Mouse (Mus musculus) heart, embryonic 14.5 days (tissue): ENCODE data around the gene Rasl11b. TPM values are rescaled to one million over a fixed set of nuclear protein-coding genes. Genes with fewer than 3 reads are reported as not detected.

Experiments
- ATAC-seq: fragments of 200-750 bp; cut with Nextera tagmentation; 2 replicates; pipeline ENCODE4 v1.8.0; 2017; ENCODE audit warnings: low read depth, moderate TSS enrichment; ENCODE audit not compliant: insufficient number of reproducible peaks, insufficient read depth, low FRiP score
- H3K27ac ChIP-seq, 2 experiments: fragments of 200-500 bp in 1 of 2; fragments of 300-500 bp in 1 of 2; sonication (generic) in 1 of 2; replicated peaks in 1 of 2; 2 replicates each; pipeline ENCODE4 v1.5.1; 2012 to 2014; ENCODE audit warnings: low read depth in 2 of 2, low read length in 2 of 2, control low read depth in 1 of 2, mild to moderate bottlenecking in 1 of 2, mixed read lengths in 1 of 2; ENCODE audit not compliant: control insufficient read depth in 1 of 2, insufficient read depth in 1 of 2
- H3K27me3 ChIP-seq: fragments of 300-500 bp; sonication (generic); 2 replicates; pipeline ENCODE4 v1.6.1; 2014; ENCODE audit warnings: mild to moderate bottlenecking, low read length, control low read depth; ENCODE audit not compliant: control insufficient read depth, insufficient read depth
- H3K36me3 ChIP-seq: fragments of 300-500 bp; sonication (generic); 2 replicates; pipeline ENCODE4 v1.6.1; 2014; ENCODE audit warnings: mild to moderate bottlenecking, control low read depth, low read length, mixed read lengths; ENCODE audit not compliant: control insufficient read depth, insufficient read depth
- H3K4me1 ChIP-seq, 2 experiments: fragments of 200-500 bp in 1 of 2; fragments of 300-500 bp in 1 of 2; sonication (generic) in 1 of 2; 2 replicates each; pipeline ENCODE4 v1.6.1; 2012 to 2014; ENCODE audit warnings: low read length in 2 of 2, control low read depth in 1 of 2, mixed read lengths in 1 of 2; ENCODE audit not compliant: control insufficient read depth in 2 of 2, insufficient read depth in 2 of 2
- H3K4me2 ChIP-seq: fragments of 300-500 bp; sonication (generic); 2 replicates; pipeline ENCODE4 v1.6.1; 2014; ENCODE audit warnings: mild to moderate bottlenecking, low read length
- H3K4me3 ChIP-seq, 2 experiments: fragments of 200-500 bp in 1 of 2; fragments of 300-500 bp in 1 of 2; sonication (generic) in 1 of 2; 2 replicates each; pipeline ENCODE4 v1.5.1; 2012 to 2014; ENCODE audit warnings: low read length in 2 of 2, mild to moderate bottlenecking in 2 of 2, control low read depth in 1 of 2, low read depth in 1 of 2, moderate library complexity in 1 of 2; ENCODE audit not compliant: control insufficient read depth in 1 of 2, insufficient read depth in 1 of 2
- H3K9ac ChIP-seq: fragments of 300-500 bp; sonication (generic); 2 replicates; pipeline ENCODE4 v1.6.1; 2014; ENCODE audit warnings: mild to moderate bottlenecking, low read length
- H3K9me3 ChIP-seq: fragments of 300-500 bp; sonication (generic); 2 replicates; pipeline ENCODE4 v1.6.1; 2016; ENCODE audit warnings: low read length, control low read depth; ENCODE audit not compliant: control insufficient read depth
- WGBS: fragments of 180-500 bp; shearing (Covaris S2); extraction: QIAGEN DNeasy Blood & Tissue Kit; methylation state at CpG from one replicate; pipeline ENCODE4 v1.1.7; 2014; 5-methylcytosine and 5-hydroxymethylcytosine counted together
- polyA plus RNA-seq: library from polyadenylated mRNA; unstranded; fragments of >200 nt; fragmentation: Nextera tagmentation; extraction: Ambion mirVana; gene quantifications from 2 replicates; pipeline ENCODE4 v1.2.1, GENCODE M21; 2014

Gene Rasl11b
- polyA plus RNA-seq, 1 experiment from 2014 or later, result 92.3 TPM

- H3K9me3 ChIP-seq, result no peaks in the 10 kb centered on the region
- peak overlapping the region; percentile 60 to 97 for H3K4me3 ChIP-seq
- 1% methylated on average over 27 of the region's 27 CpGs for WGBS
- peaks cover 38 to 56% of the 10 kb centered on the region in 2 experiments for H3K4me1 ChIP-seq
- H3K9ac ChIP-seq, result peak overlapping the region; percentile 100
- peaks cover 43% of the 10 kb centered on the region for H3K36me3 ChIP-seq
- peak overlapping the region; percentile 92 to 95 for H3K27ac ChIP-seq
- H3K4me2 ChIP-seq, result peak overlapping the region; percentile 97
- ATAC-seq, result peak; percentile 15; the same call in 1 of the 2 replicates
- no peaks in the 10 kb centered on the region for H3K27me3 ChIP-seq
Observed at GRCm38 (mm10) chr5:74195614-74196306, 674 bp downstream of the Rasl11b start.

- H3K27me3 ChIP-seq, result no peaks in the 10 kb centered on the region
- peaks cover 35 to 61% of the 10 kb centered on the region in 2 experiments for H3K4me1 ChIP-seq
- ATAC-seq, result no peak
- H3K9ac ChIP-seq, result peak overlapping the region; percentile 100
- peak overlapping the region; percentile 97 for H3K4me2 ChIP-seq
- H3K36me3 ChIP-seq, result peaks cover 43% of the 10 kb centered on the region
- H3K4me3 ChIP-seq, result peak overlapping the region; percentile 60 to 97
- 2% methylated on average over 4 of the region's 4 CpGs for WGBS
- no peaks in the 10 kb centered on the region for H3K9me3 ChIP-seq
- H3K27ac ChIP-seq, result peak overlapping the region; percentile 69 to 95; a peak in 3 of 4 replicates
Observed at GRCm38 (mm10) chr5:74196307-74196618, 1.2 kb downstream of the Rasl11b start.

GRCm38 (mm10) chr5:74197541-74198330, 2.6 kb downstream of the Rasl11b start:
- Histone ChIP-seq H3K9ac (peak overlapping the region; percentile 100), H3K4me3 (peak overlapping the region; percentile 55 to 97), H3K4me1 (peaks cover 37 to 64% of the 10 kb centered on the region in 2 experiments), H3K4me2 (peak overlapping the region; percentile 97), H3K9me3 (no peaks in the 10 kb centered on the region), H3K36me3 (peaks cover 43% of the 10 kb centered on the region), H3K27ac (peak overlapping the region; percentile 53 to 95), H3K27me3 (no peaks in the 10 kb centered on the region)
- WGBS, result 54% methylated on average over 22 of the region's 22 CpGs
- ATAC-seq, result no peak

- Histone ChIP-seq H3K9ac (peak overlapping the region; percentile 100), H3K9me3 (peaks cover 3% of the 10 kb centered on the region), H3K4me2 (peak overlapping the region; percentile 97), H3K27ac (peak overlapping the region; percentile 53 to 95), H3K4me3 (peak overlapping the region; percentile 55 to 97), H3K27me3 (no peaks in the 10 kb centered on the region), H3K36me3 (peaks cover 43% of the 10 kb centered on the region), H3K4me1 (peaks cover 37 to 62% of the 10 kb centered on the region in 2 experiments)
- no peak for ATAC-seq
- WGBS, result 43% methylated on average over 11 of the region's 11 CpGs
Observed at GRCm38 (mm10) chr5:74198446-74198845, 3.4 kb downstream of the Rasl11b start.

DNA sequence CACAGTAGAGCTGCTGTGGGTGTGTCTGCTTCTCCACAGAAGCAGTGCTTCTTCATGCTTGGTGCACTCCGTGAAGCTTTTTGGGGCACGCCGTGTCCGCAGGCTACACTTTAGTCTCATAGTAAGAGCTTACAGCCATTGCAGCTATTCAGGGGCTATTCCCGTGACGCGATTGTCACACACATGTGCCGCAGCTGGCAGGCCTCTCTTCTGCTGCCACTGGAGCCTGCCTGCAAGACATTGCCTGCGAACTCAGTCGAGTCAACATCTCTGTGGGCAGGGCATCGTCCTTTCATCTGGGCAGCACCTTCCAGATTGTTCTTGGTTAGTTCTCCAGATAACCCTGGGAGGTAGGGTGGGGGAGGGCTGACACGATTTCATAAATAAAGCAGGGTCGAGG, 4.7 kb downstream of the Rasl11b start:
- 63% methylated on average over 13 of the region's 13 CpGs for WGBS
- Histone ChIP-seq H3K4me2 (peak overlapping the region; percentile 97), H3K4me1 (peaks cover 32 to 59% of the 10 kb centered on the region in 2 experiments)

DNA sequence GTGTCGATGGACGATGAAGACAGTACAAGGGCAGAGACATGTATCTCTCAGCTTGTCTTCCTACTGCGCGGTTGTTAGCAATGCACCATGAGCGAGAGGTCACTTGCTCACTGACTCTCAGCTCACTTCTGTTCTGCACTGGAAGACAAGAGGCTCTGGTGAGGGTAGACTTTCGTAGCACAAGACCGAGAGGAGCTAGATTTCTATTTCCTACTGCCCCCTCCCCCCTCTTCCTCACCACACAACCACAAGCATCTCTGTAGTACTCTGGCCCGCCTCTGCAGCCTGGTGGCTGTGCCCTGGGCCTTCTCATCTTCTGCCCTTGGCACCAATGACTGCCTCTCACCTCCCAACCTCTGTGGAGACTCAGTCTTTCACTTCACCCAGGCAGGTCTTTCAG, 5.4 kb downstream of the Rasl11b start:
- H3K9ac ChIP-seq, result peak overlapping the region; percentile 48; the same call in 1 of the 2 replicates
- no peak for ATAC-seq
- WGBS, result 46% methylated on average over 8 of the region's 8 CpGs

More for the DNA sequence above, 4.7 kb downstream of the Rasl11b start:
- Histone ChIP-seq H3K9ac (peak overlapping the region; percentile 48), H3K9me3 (peaks cover 3% of the 10 kb centered on the region), H3K27me3 (no peaks in the 10 kb centered on the region), H3K27ac (peak overlapping the region; percentile 20 to 63), H3K36me3 (peaks cover 43% of the 10 kb centered on the region), H3K4me3 (no peak overlapping the region)
- no peak for ATAC-seq

DNA sequence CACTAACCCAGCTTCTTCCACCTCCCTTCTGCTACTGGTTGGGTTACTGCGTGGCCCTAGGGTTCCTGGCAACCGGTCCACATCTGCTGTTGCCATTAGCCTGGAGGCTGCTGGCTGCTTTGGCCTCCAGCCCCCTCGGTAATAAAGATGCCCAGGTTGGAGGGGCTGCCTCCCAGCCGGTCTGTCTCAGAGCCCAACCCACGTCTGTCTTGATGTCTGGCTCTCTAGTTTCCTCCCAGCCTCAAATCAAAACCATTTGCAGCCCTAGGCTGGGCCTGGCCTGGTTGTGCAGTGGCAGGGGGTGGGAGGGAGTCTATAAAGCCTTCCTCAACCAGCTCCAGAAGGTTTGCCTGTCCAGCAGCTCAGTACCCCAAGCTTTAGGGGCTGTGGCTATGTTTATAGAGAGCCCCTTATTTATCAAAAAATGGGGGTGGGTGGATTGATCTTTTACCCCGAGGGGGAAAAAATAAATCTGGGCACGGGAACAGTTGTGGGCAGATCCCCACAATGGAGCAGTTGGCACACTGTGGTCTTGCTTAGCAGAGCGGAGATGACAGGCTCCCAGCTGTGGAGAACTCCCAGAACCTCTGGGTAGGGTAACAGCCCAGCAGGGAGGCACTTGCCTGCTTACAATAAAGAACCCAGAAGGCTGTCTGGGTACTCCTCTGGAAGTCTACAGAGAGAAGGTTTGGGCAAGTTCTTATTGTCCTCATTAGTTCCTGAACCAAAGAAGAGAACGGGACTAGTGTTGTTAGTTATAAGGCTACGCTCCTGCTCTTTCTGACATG, 6.7 kb downstream of the Rasl11b start:
- no peak overlapping the region for H3K4me2 ChIP-seq
- H3K36me3 ChIP-seq, result peaks cover 38% of the 10 kb centered on the region
- peaks cover 46 to 76% of the 10 kb centered on the region in 2 experiments for H3K4me1 ChIP-seq
- peaks cover 3% of the 10 kb centered on the region for H3K9me3 ChIP-seq
- no peaks in the 10 kb centered on the region for H3K27me3 ChIP-seq
- no peak for ATAC-seq
- no peak overlapping the region for H3K9ac ChIP-seq
- 67% methylated on average over 10 of the region's 10 CpGs for WGBS
- no peak overlapping the region for H3K4me3 ChIP-seq
- peak overlapping the region in 1 of 2 experiments; percentile 63 for H3K27ac ChIP-seq

More for the DNA sequence above, 5.4 kb downstream of the Rasl11b start:
- Histone ChIP-seq H3K4me1 (peaks cover 35 to 66% of the 10 kb centered on the region in 2 experiments), H3K27ac (peak overlapping the region; percentile 63 to 68), H3K4me2 (0 out of 2 replicates have a peak overlapping the region, but pooled peaks have one; percentile 97), H3K9me3 (peaks cover 3% of the 10 kb centered on the region), H3K4me3 (no peak overlapping the region), H3K27me3 (no peaks in the 10 kb centered on the region), H3K36me3 (peaks cover 43% of the 10 kb centered on the region)
